Mouse (Mus musculus) hindbrain, embryonic 12.5 days (tissue): ENCODE data around the gene Vamp1. TPM values are rescaled to one million over a fixed set of nuclear protein-coding genes. Genes with fewer than 3 reads are reported as not detected.
A peak's percentile ranks its signal among the peaks of the same experiment; 100 is the strongest.

Experiments used
- ATAC-seq: fragments of 200-750 bp; cut with Nextera tagmentation; 2 replicates; pipeline ENCODE4 v1.8.0; 2017; ENCODE audit warnings: moderate TSS enrichment; ENCODE audit not compliant: low FRiP score
- H3K27ac ChIP-seq: fragments of 300-500 bp; sonication (generic); 2 replicates; pipeline ENCODE4 v1.5.1; 2016; ENCODE audit warnings: mild to moderate bottlenecking
- H3K27me3 ChIP-seq: fragments of 300-500 bp; sonication (generic); 2 replicates; pipeline ENCODE4 v1.6.1; 2016; ENCODE audit warnings: mild to moderate bottlenecking
- H3K36me3 ChIP-seq: fragments of 300-500 bp; sonication (generic); 2 replicates; pipeline ENCODE4 v1.6.1; 2016; ENCODE audit warnings: mild to moderate bottlenecking
- H3K4me1 ChIP-seq: fragments of 300-500 bp; sonication (generic); 2 replicates; pipeline ENCODE4 v1.6.1; 2016
- H3K4me2 ChIP-seq: fragments of 300-500 bp; sonication (generic); replicated peaks from 2 replicates; pipeline ENCODE4 v1.6.1; 2016; ENCODE audit warnings: mild to moderate bottlenecking
- H3K4me3 ChIP-seq: fragments of 300-500 bp; sonication (generic); 2 replicates; pipeline ENCODE4 v1.5.1; 2016; ENCODE audit warnings: mild to moderate bottlenecking
- H3K9ac ChIP-seq: fragments of 300-500 bp; sonication (generic); 2 replicates; pipeline ENCODE4 v1.6.1; 2016; ENCODE audit warnings: mild to moderate bottlenecking, moderate library complexity
- H3K9me3 ChIP-seq: fragments of 300-500 bp; sonication (generic); replicated peaks from 2 replicates; pipeline ENCODE4 v1.6.1; 2016; ENCODE audit warnings: mild to moderate bottlenecking
- WGBS: fragments of 180-500 bp; shearing (Covaris S2); methylation state at CpG from one replicate; pipeline ENCODE4 v1.1.7; 2016; 5-methylcytosine and 5-hydroxymethylcytosine counted together
- polyA plus RNA-seq: library from polyadenylated mRNA; unstranded; fragments of >200 nt; fragmentation: Nextera tagmentation; extraction: Ambion mirVana; gene quantifications from 2 replicates; pipeline ENCODE4 v1.2.1, GENCODE M21; 2016

The Vamp1 gene
- polyA plus RNA-seq, result 5.9 and 6.0 TPM in 2 replicates

GRCm38 (mm10) chr6:125215148-125215954 lies at the start of gene Vamp1:
Vamp1 (plus strand) TSS chr6:125215551.
- peak; percentile 97 for ATAC-seq
- WGBS, result under 1% methylated on average over 48 of the region's 48 CpGs

GRCm38 (mm10) chr6:125166051-125166751 lies 49.1 kb upstream of the Vamp1 start, which contains the start of gene Gapdh:
Gapdh (minus strand) TSS chr6:125166467.
- under 1% methylated on average over 18 of the region's 18 CpGs for WGBS
- Histone ChIP-seq H3K4me1 (peaks cover 33% of the 10 kb centered on the region), H3K9ac (peak within 1 kb of the TSS; percentile 98), H3K4me2 (peak within 1 kb of the TSS; percentile 96), H3K9me3 (no peaks in the 10 kb centered on the region), H3K4me3 (peak within 1 kb of the TSS; percentile 92), H3K27me3 (no peaks in the 10 kb centered on the region), H3K36me3 (peaks cover 48% of the 10 kb centered on the region), H3K27ac (peak within 1 kb of the TSS; percentile 95)
- peak; percentile 2; the same call in 1 of the 2 replicates for ATAC-seq

More at GRCm38 (mm10) chr6:125215148-125215954, at the start of gene Vamp1:
- Histone ChIP-seq H3K36me3 (no peaks in the 10 kb centered on the region), H3K27ac (peak within 1 kb of the TSS; percentile 64), H3K27me3 (peaks cover 25% of the 10 kb centered on the region), H3K4me1 (peaks cover 7% of the 10 kb centered on the region; the same call in 1 of the 2 replicates), H3K9ac (peak within 1 kb of the TSS; percentile 70), H3K9me3 (no peaks in the 10 kb centered on the region), H3K4me2 (peak within 1 kb of the TSS; percentile 79), H3K4me3 (peak within 1 kb of the TSS; percentile 50)

- Histone ChIP-seq H3K9ac (peak overlapping the region; percentile 98), H3K9me3 (no peaks in the 10 kb centered on the region), H3K4me3 (peak overlapping the region; percentile 92; the same call in 1 of the 2 replicates), H3K27ac (peak overlapping the region; percentile 95), H3K4me1 (peaks cover 30% of the 10 kb centered on the region), H3K4me2 (peak overlapping the region; percentile 96), H3K27me3 (no peaks in the 10 kb centered on the region), H3K36me3 (peaks cover 52% of the 10 kb centered on the region)
- 15% methylated on average over 10 of the region's 10 CpGs for WGBS
- ATAC-seq, result 0 out of 2 replicates have a peak, but pooled peaks have one; percentile 2
Measured at GRCm38 (mm10) chr6:125166861-125167650, 48.3 kb upstream of the Vamp1 start.

- Histone ChIP-seq H3K36me3 (peaks cover 60% of the 10 kb centered on the region), H3K4me2 (no peak overlapping the region), H3K4me3 (no peak overlapping the region), H3K27ac (no peak overlapping the region), H3K27me3 (no peaks in the 10 kb centered on the region), H3K9me3 (no peaks in the 10 kb centered on the region), H3K4me1 (peaks cover 30% of the 10 kb centered on the region), H3K9ac (no peak overlapping the region)
- WGBS, result 97% methylated on average over 14 of the region's 14 CpGs
- ATAC-seq, result no peak
Measured at GRCm38 (mm10) chr6:125168086-125168485, 47.3 kb upstream of the Vamp1 start.

- Histone ChIP-seq H3K4me1 (peaks cover 20% of the 10 kb centered on the region), H3K27me3 (no peaks in the 10 kb centered on the region), H3K4me3 (no peak overlapping the region), H3K27ac (no peak overlapping the region), H3K36me3 (peaks cover 73% of the 10 kb centered on the region), H3K9me3 (no peaks in the 10 kb centered on the region), H3K4me2 (no peak overlapping the region), H3K9ac (no peak overlapping the region)
- WGBS, result 82% methylated on average over 6 of the region's 6 CpGs
- no peak for ATAC-seq
Measured at GRCm38 (mm10) chr6:125170194-125170593, 45.2 kb upstream of the Vamp1 start.

GRCm38 (mm10) chr6:125172474-125172873 lies 42.9 kb upstream of the Vamp1 start:
- Histone ChIP-seq H3K36me3 (peaks cover 96% of the 10 kb centered on the region), H3K27ac (no peak overlapping the region), H3K4me2 (no peak overlapping the region), H3K4me3 (no peak overlapping the region), H3K4me1 (peaks cover 3% of the 10 kb centered on the region), H3K9me3 (no peaks in the 10 kb centered on the region), H3K9ac (no peak overlapping the region), H3K27me3 (no peaks in the 10 kb centered on the region)
- WGBS, result 95% methylated on average over 2 of the region's 2 CpGs
- ATAC-seq, result no peak

GRCm38 (mm10) chr6:125173256-125173655 lies 42.1 kb upstream of the Vamp1 start:
- H3K9ac ChIP-seq, result no peak overlapping the region
- no peaks in the 10 kb centered on the region for H3K4me1 ChIP-seq
- no peaks in the 10 kb centered on the region for H3K27me3 ChIP-seq
- H3K4me2 ChIP-seq, result no peak overlapping the region
- WGBS, result 97% methylated on average over 7 of the region's 7 CpGs
- no peaks in the 10 kb centered on the region for H3K9me3 ChIP-seq
- no peak overlapping the region for H3K4me3 ChIP-seq
- H3K36me3 ChIP-seq, result peaks cover 100% of the 10 kb centered on the region
- H3K27ac ChIP-seq, result no peak overlapping the region
- no peak for ATAC-seq

GRCm38 (mm10) chr6:125175469-125175868 lies 39.9 kb upstream of the Vamp1 start:
- H3K4me1 ChIP-seq, result no peaks in the 10 kb centered on the region
- ATAC-seq, result no peak
- H3K4me3 ChIP-seq, result no peak overlapping the region
- 96% methylated on average over 5 of the region's 5 CpGs for WGBS
- H3K4me2 ChIP-seq, result no peak overlapping the region
- no peaks in the 10 kb centered on the region for H3K27me3 ChIP-seq
- H3K27ac ChIP-seq, result no peak overlapping the region
- no peak overlapping the region for H3K9ac ChIP-seq
- no peaks in the 10 kb centered on the region for H3K9me3 ChIP-seq
- H3K36me3 ChIP-seq, result peaks cover 97% of the 10 kb centered on the region

- peaks cover 96% of the 10 kb centered on the region for H3K36me3 ChIP-seq
- no peak overlapping the region for H3K27ac ChIP-seq
- no peak for ATAC-seq
- H3K27me3 ChIP-seq, result no peaks in the 10 kb centered on the region
- no peaks in the 10 kb centered on the region for H3K9me3 ChIP-seq
- no peak overlapping the region for H3K9ac ChIP-seq
- 93% methylated on average over 7 of the region's 7 CpGs for WGBS
- no peaks in the 10 kb centered on the region for H3K4me1 ChIP-seq
- H3K4me2 ChIP-seq, result no peak overlapping the region
- no peak overlapping the region for H3K4me3 ChIP-seq
Measured at GRCm38 (mm10) chr6:125179601-125180000, 35.8 kb upstream of the Vamp1 start.

GRCm38 (mm10) chr6:125182133-125182532 lies 33.2 kb upstream of the Vamp1 start:
- Histone ChIP-seq H3K27ac (no peak overlapping the region), H3K9ac (no peak overlapping the region), H3K9me3 (no peaks in the 10 kb centered on the region), H3K36me3 (peaks cover 96% of the 10 kb centered on the region), H3K4me2 (no peak overlapping the region), H3K4me3 (no peak overlapping the region), H3K4me1 (no peaks in the 10 kb centered on the region), H3K27me3 (no peaks in the 10 kb centered on the region)
- no peak for ATAC-seq
- 79% methylated on average over 5 of the region's 5 CpGs for WGBS

- Histone ChIP-seq H3K27ac (no peak overlapping the region), H3K4me2 (no peak overlapping the region), H3K9me3 (no peaks in the 10 kb centered on the region), H3K36me3 (peaks cover 78% of the 10 kb centered on the region), H3K9ac (no peak overlapping the region), H3K27me3 (no peaks in the 10 kb centered on the region), H3K4me1 (peaks cover 3% of the 10 kb centered on the region; the same call in 1 of the 2 replicates), H3K4me3 (no peak overlapping the region)
- 95% methylated on average over 10 of the region's 10 CpGs for WGBS
- ATAC-seq, result no peak
Measured at GRCm38 (mm10) chr6:125186203-125186602, 29.1 kb upstream of the Vamp1 start.

- Histone ChIP-seq H3K27ac (peak overlapping the region; percentile 99), H3K4me2 (peak overlapping the region; percentile 66), H3K9me3 (no peaks in the 10 kb centered on the region), H3K4me3 (peak overlapping the region; percentile 64), H3K36me3 (peaks cover 50% of the 10 kb centered on the region), H3K4me1 (peaks cover 10% of the 10 kb centered on the region), H3K9ac (peak overlapping the region; percentile 74), H3K27me3 (no peaks in the 10 kb centered on the region)
- ATAC-seq, result no peak
Measured at GRCm38 (mm10) chr6:125190816-125191215, 24.5 kb upstream of the Vamp1 start.
